Mouse (Mus musculus) midbrain, embryonic 15.5 days (tissue): ENCODE data around the gene Pdilt. TPM values are rescaled to one million over a fixed set of nuclear protein-coding genes. Genes with fewer than 3 reads are reported as not detected.

ENCODE experiments used
- ATAC-seq: fragments of 200-750 bp; cut with Nextera tagmentation; replicated peaks from 2 replicates; pipeline ENCODE4 v1.8.0; 2017; ENCODE audit warnings: moderate TSS enrichment
- H3K27ac ChIP-seq: fragments of 300-500 bp; sonication (generic); 2 replicates; pipeline ENCODE4 v1.5.1; 2015; ENCODE audit warnings: mild to moderate bottlenecking, inconsistent platforms
- H3K27me3 ChIP-seq: fragments of 300-500 bp; sonication (generic); replicated peaks from 2 replicates; pipeline ENCODE4 v1.6.1; 2015; ENCODE audit warnings: inconsistent platforms
- H3K36me3 ChIP-seq: fragments of 300-500 bp; sonication (generic); replicated peaks from 2 replicates; pipeline ENCODE4 v1.6.1; 2015; ENCODE audit warnings: inconsistent platforms
- H3K4me1 ChIP-seq: fragments of 300-500 bp; sonication (generic); 2 replicates; pipeline ENCODE4 v1.6.1; 2015; ENCODE audit warnings: inconsistent platforms
- H3K4me2 ChIP-seq: fragments of 300-500 bp; sonication (generic); 2 replicates; pipeline ENCODE4 v1.6.1; 2015; ENCODE audit warnings: inconsistent platforms, mild to moderate bottlenecking, moderate library complexity
- H3K4me3 ChIP-seq: fragments of 300-500 bp; sonication (generic); 2 replicates; pipeline ENCODE4 v1.5.1; 2015; ENCODE audit warnings: mild to moderate bottlenecking, inconsistent platforms
- H3K9ac ChIP-seq: fragments of 300-500 bp; sonication (generic); 2 replicates; pipeline ENCODE4 v1.6.1; 2015; ENCODE audit warnings: mild to moderate bottlenecking, inconsistent platforms
- H3K9me3 ChIP-seq: fragments of 300-500 bp; sonication (generic); 2 replicates; pipeline ENCODE4 v1.6.1; 2016; ENCODE audit warnings: inconsistent platforms
- WGBS: fragments of 180-500 bp; shearing (Covaris S2); methylation state at CpG from one replicate; pipeline ENCODE4 v1.1.7; 2015; ENCODE audit warnings: mixed read lengths; 5-methylcytosine and 5-hydroxymethylcytosine counted together
- polyA plus RNA-seq: library from polyadenylated mRNA; unstranded; fragments of >200 nt; fragmentation: Nextera tagmentation; extraction: Ambion mirVana; gene quantifications from 2 replicates; pipeline ENCODE4 v1.2.1, GENCODE M21; 2015

The Pdilt gene
- polyA plus RNA-seq, 1 experiment from 2014 or later: not detected

DNA sequence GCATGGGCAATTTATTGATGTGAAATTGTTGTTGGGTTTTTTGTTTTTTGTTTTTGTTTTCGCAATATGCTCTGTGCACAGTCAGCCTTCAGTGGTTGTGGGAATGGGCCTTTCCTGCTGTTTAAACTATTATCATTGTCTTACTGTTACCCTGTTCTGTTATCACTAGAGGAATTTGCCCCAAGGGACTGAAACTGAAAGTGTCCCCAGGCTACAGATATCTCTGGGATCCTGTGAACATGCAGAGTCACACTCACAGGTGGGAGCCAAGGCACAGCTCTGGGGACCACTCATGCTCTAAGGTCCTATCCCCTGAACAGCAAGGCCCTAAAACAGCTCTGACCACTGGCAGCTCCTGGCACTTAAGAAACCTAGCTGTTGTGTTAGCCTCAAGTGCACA is 3.8 kb upstream of the Pdilt start:
- ATAC-seq: no peak
- H3K27ac ChIP-seq: no peak overlapping the region
- 95% methylated on average over 1 of the region's 1 CpGs for WGBS
- no peak overlapping the region for H3K9ac ChIP-seq
- H3K36me3 ChIP-seq: no peaks in the 10 kb centered on the region
- H3K4me3 ChIP-seq: no peak overlapping the region
- no peak overlapping the region for H3K4me2 ChIP-seq
- no peaks in the 10 kb centered on the region for H3K9me3 ChIP-seq
- no peaks in the 10 kb centered on the region for H3K27me3 ChIP-seq
- H3K4me1 ChIP-seq: peaks cover 4% of the 10 kb centered on the region; the same call in 1 of the 2 replicates

DNA sequence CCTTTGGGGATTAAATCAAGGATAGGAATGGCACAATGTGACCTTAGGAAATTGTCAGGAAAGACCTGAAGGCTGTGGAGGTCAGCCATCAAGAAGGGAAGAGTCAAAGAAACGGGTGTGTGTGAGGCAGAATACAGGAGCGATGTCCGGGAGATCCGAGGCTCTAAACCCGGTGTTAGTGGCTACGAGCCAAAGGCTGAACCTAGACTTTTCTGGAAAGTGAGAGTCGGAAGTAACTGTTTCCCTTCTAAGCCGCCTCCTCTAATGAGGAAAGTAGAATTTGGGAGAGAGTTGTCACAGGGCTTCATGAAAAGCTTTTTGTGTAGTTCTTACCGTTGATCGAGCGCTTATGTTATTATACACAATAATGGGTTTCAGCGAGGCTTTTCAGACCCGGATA is 3.2 kb upstream of the Pdilt start:
- H3K27me3 ChIP-seq: no peaks in the 10 kb centered on the region
- no peaks in the 10 kb centered on the region for H3K9me3 ChIP-seq
- H3K4me2 ChIP-seq: no peak overlapping the region
- no peak overlapping the region for H3K4me3 ChIP-seq
- no peaks in the 10 kb centered on the region for H3K36me3 ChIP-seq
- WGBS: 49% methylated on average over 13 of the region's 13 CpGs
- no peak overlapping the region for H3K27ac ChIP-seq
- no peak overlapping the region for H3K9ac ChIP-seq
- no peak for ATAC-seq
- peaks cover 4% of the 10 kb centered on the region; the same call in 1 of the 2 replicates for H3K4me1 ChIP-seq

DNA sequence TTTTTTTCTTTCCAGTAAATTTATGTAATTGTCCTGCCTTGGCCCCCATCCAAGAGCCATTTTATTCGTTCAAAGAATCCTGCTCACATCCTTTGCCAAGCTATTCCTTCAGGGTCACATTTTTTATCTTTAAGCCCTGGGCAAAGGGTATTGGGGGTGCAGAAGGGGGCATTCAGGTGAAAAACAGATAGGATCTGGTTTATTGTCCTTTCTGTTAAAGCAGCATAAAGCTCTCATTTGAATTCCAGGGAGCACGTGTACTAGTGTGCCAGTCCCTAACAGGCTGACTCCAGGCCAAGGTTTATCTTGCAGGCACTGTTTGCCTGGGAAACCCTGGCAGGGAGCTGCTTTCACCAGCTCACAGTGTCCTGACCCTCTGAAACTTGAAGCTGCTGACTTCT is 2.6 kb upstream of the Pdilt start:
- Histone ChIP-seq H3K4me3 (no peak overlapping the region), H3K9me3 (no peaks in the 10 kb centered on the region), H3K4me1 (peaks cover 4% of the 10 kb centered on the region; the same call in 1 of the 2 replicates), H3K27me3 (no peaks in the 10 kb centered on the region), H3K4me2 (no peak overlapping the region), H3K36me3 (no peaks in the 10 kb centered on the region), H3K27ac (no peak overlapping the region), H3K9ac (no peak overlapping the region)
- WGBS: 25% methylated on average over 2 of the region's 2 CpGs
- ATAC-seq: peak; percentile 17; the same call in 1 of the 2 replicates

DNA sequence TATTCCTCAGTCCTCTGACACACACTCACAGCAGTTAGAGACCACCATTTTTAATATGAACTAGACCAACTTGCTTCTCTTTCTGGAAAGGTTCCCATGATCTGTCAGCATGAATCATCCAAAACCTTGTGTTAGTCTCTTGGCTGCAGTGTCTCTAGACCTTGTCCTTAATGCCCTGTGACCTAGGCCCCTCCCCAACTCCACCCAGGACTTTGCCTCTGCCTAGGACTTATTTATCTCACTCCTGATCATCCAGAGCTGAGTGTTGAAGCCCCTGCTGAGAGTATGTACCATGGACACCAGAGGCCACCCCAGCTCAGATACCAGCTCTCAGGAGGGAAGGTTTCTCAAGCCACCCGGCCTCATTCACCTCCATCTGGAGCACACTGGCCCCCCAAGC is 904 bp downstream of the Pdilt start:
- WGBS: 69% methylated on average over 1 of the region's 1 CpGs
- no peak for ATAC-seq
- Histone ChIP-seq H3K9ac (no peak overlapping the region), H3K4me3 (no peak overlapping the region), H3K27ac (no peak overlapping the region), H3K27me3 (no peaks in the 10 kb centered on the region), H3K4me1 (peaks cover 4% of the 10 kb centered on the region; the same call in 1 of the 2 replicates), H3K9me3 (no peaks in the 10 kb centered on the region), H3K4me2 (no peak overlapping the region), H3K36me3 (no peaks in the 10 kb centered on the region)

DNA sequence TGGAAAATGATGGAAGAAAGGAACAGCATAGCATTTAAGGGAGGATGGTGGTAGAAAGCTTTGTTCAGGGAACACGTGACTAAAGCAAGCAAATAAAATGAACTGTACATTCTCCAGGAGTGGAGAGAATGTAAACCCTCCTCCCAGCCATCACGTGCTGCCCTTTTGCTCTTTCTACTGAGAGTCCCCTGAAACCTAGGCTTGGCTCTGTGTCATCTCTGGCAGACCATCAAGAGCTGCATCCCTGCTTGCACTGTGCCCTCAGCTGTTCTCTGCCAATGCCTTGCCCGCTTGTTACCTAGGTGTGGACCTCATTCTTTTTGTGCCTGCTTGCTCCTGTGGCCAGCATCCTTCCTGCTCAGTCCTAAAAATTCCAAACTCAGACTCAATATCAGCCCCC is 1.5 kb downstream of the Pdilt start:
- WGBS: 81% methylated on average over 3 of the region's 3 CpGs

DNA sequence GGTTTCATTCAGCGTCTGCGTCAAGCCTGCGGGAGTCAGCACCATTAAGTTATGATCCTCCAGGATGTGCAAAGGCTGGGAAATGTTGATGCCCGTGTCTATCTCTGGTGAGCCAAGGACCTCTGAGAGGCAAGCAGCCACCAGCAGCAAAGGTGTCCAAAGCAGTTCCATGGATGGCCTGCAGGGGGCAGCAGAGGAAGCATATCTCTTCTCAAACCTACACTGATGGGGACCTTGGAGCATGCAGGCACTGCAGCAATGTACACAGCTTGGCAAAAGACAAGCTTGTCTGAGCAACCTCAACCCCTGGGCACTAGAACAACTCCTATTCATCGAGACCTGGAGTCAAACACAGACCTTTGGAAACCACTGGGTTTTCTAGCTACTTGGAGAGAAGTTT is 3.6 kb downstream of the Pdilt start:
- WGBS: 56% methylated on average over 5 of the region's 5 CpGs
- H3K27ac ChIP-seq: no peak overlapping the region
- H3K4me2 ChIP-seq: no peak overlapping the region
- H3K9me3 ChIP-seq: no peaks in the 10 kb centered on the region
- 0 out of 2 replicates have a peak, but pooled peaks cover 4% of the 10 kb centered on the region for H3K27me3 ChIP-seq
- ATAC-seq: no peak
- H3K36me3 ChIP-seq: no peaks in the 10 kb centered on the region
- H3K4me1 ChIP-seq: no peaks in the 10 kb centered on the region
- H3K9ac ChIP-seq: no peak overlapping the region
- no peak overlapping the region for H3K4me3 ChIP-seq

More for the DNA sequence above, 1.5 kb downstream of the Pdilt start:
- no peaks in the 10 kb centered on the region for H3K9me3 ChIP-seq
- no peak overlapping the region for H3K9ac ChIP-seq
- H3K4me2 ChIP-seq: no peak overlapping the region
- no peak overlapping the region for H3K4me3 ChIP-seq
- no peaks in the 10 kb centered on the region for H3K27me3 ChIP-seq
- H3K27ac ChIP-seq: no peak overlapping the region
- H3K4me1 ChIP-seq: peaks cover 4% of the 10 kb centered on the region; the same call in 1 of the 2 replicates
- H3K36me3 ChIP-seq: no peaks in the 10 kb centered on the region
- no peak for ATAC-seq

DNA sequence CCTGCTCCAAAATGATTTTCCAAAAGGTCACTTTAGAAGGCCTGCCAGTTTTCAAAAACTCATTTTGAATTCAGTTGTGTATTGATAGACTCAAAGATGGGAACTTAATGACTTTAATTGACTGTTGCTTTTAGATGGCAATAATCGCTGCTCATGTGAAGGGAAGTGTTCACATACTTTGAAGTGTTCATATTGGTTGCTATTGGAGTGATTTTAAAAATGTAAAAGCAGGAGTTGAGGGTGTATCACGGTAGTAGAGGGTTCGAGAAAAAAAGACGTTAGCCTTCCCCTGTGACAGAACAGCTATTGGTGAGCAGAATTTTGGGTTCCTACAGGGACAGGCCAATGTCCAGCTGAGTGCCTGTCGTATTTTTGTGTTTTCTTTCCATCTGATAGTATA is 4.1 kb downstream of the Pdilt start, which contains the start of gene Acsm5:
Gene Acsm5, plus strand, starts transcription at position 301 of the 400 bp plus-strand sequence.
- ATAC-seq: no peak

DNA sequence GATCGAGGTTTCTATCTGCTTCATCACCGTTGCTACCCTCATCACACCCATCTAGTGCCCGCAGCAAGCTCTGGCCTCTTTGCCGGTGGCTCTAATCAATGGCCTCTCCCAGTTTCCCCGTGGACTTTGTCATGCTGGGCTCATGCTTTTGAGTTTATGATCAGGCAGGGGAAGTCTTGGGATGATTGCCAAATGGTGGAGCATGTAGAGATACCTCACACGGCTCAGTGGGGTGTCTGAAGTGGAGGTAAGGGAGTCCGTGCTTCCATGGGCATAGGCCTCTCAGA is 7.1 kb downstream of the Pdilt start:
- Histone ChIP-seq H3K9me3 (no peaks in the 10 kb centered on the region), H3K4me2 (no peak overlapping the region), H3K4me3 (no peak overlapping the region), H3K27ac (no peak overlapping the region), H3K4me1 (no peaks in the 10 kb centered on the region), H3K27me3 (0 out of 2 replicates have a peak, but pooled peaks cover 4% of the 10 kb centered on the region), H3K36me3 (no peaks in the 10 kb centered on the region), H3K9ac (no peak overlapping the region)
- WGBS: 85% methylated on average over 7 of the region's 7 CpGs
- ATAC-seq: no peak

More for the DNA sequence above, 4.1 kb downstream of the Pdilt start, which contains the start of gene Acsm5:
- H3K9me3 ChIP-seq: no peaks in the 10 kb centered on the region
- H3K4me1 ChIP-seq: no peaks in the 10 kb centered on the region
- H3K9ac ChIP-seq: no peak within 1 kb of the TSS
- no peak within 1 kb of the TSS for H3K4me3 ChIP-seq
- H3K27me3 ChIP-seq: 0 out of 2 replicates have a peak, but pooled peaks cover 4% of the 10 kb centered on the region
- H3K27ac ChIP-seq: no peak within 1 kb of the TSS
- no peaks in the 10 kb centered on the region for H3K36me3 ChIP-seq
- WGBS: 65% methylated on average over 5 of the region's 5 CpGs
- no peak within 1 kb of the TSS for H3K4me2 ChIP-seq

DNA sequence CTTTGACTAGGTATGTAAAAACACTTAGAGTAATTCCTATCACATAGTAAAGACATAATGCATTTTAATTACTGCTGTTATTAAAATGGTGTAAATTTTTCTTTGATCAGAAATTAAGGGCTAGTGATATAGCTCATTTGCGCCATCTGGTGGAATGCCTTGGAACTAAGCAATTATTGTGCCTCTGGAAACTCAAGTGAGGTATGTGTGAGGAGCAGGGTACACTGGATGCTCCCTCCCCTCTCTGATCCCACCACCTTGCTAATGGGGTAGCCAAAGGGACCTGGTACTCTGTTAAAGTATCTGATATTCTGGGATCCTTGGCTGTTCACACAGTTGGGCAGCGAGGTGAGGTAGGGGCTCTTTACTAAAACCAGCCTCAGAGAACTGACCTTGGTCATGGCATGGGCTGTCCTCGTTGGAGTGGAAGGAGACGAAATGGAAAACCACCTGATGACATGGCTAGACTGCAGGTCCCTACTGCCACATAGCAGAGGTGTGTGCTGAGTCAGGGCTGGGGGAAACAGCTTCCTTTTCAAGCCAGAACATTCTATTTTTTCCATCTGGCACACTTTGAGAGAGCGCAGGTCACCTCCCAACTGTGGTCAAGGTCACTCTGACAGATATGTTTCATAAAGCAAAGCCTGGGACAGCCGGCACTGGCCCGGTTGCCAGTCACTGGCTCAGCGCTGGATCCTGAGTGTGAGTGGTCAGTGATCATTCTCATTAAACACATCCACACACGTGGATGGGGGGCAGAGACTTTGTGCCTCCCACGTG is 7.6 kb downstream of the Pdilt start:
- WGBS: 69% methylated on average over 10 of the region's 10 CpGs
- ATAC-seq: 0 out of 2 replicates have a peak, but pooled peaks have one; percentile 33
- Histone ChIP-seq H3K4me3 (no peak overlapping the region), H3K9me3 (no peaks in the 10 kb centered on the region), H3K36me3 (no peaks in the 10 kb centered on the region), H3K9ac (no peak overlapping the region), H3K27me3 (0 out of 2 replicates have a peak, but pooled peaks cover 4% of the 10 kb centered on the region), H3K27ac (no peak overlapping the region), H3K4me2 (no peak overlapping the region), H3K4me1 (no peaks in the 10 kb centered on the region)

DNA sequence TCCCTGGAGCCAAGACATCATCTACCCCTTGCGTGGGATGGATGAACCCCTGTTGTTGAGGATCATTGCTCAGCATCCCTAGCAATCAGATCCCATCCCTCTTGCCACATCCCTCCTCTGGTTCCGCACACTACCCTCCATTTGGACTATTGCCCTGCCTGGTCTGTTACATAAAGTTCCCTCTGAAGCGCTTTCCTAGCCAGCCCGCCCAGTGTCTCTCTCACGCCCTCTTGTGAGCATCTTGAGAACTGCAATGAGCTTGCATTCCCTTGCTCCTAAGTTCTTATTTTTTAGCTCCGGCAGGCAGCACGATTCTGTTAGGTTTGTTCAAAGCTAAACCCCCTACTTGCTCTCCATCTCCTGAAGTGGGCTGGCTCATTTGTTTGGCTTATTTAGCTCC is 10.2 kb downstream of the Pdilt start:
- Histone ChIP-seq H3K27me3 (0 out of 2 replicates have a peak, but pooled peaks cover 4% of the 10 kb centered on the region), H3K9me3 (no peaks in the 10 kb centered on the region), H3K4me2 (no peak overlapping the region), H3K27ac (no peak overlapping the region), H3K9ac (no peak overlapping the region), H3K4me1 (no peaks in the 10 kb centered on the region), H3K4me3 (no peak overlapping the region), H3K36me3 (no peaks in the 10 kb centered on the region)
- no peak for ATAC-seq
- WGBS: 26% methylated on average over 7 of the region's 7 CpGs

DNA sequence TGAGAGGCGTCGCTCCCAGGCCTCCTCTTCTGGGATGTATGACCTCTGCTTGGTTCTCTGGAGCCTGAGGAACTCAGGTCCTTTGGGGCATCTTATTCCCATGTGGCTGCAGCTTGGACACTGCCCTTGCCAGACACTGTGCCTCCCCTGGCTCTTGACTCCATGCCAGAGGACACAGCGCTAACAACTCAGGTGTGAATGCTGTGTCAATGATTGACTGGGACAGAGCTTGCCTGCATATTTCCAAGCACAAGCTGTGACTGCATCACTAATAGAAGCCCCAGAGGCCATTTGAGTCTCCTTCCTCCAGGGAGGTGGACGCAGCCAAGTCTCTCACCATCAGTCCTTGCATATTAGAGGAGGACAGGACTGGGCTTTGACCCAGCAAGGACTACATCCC is 12.1 kb downstream of the Pdilt start:
- Histone ChIP-seq H3K4me1 (no peaks in the 10 kb centered on the region), H3K4me2 (no peak overlapping the region), H3K9me3 (no peaks in the 10 kb centered on the region), H3K36me3 (no peaks in the 10 kb centered on the region), H3K4me3 (no peak overlapping the region), H3K27ac (no peak overlapping the region), H3K9ac (no peak overlapping the region), H3K27me3 (0 out of 2 replicates have a peak, but pooled peaks cover under 1% of the 10 kb centered on the region)
- no peak for ATAC-seq
- WGBS: 88% methylated on average over 4 of the region's 4 CpGs

DNA sequence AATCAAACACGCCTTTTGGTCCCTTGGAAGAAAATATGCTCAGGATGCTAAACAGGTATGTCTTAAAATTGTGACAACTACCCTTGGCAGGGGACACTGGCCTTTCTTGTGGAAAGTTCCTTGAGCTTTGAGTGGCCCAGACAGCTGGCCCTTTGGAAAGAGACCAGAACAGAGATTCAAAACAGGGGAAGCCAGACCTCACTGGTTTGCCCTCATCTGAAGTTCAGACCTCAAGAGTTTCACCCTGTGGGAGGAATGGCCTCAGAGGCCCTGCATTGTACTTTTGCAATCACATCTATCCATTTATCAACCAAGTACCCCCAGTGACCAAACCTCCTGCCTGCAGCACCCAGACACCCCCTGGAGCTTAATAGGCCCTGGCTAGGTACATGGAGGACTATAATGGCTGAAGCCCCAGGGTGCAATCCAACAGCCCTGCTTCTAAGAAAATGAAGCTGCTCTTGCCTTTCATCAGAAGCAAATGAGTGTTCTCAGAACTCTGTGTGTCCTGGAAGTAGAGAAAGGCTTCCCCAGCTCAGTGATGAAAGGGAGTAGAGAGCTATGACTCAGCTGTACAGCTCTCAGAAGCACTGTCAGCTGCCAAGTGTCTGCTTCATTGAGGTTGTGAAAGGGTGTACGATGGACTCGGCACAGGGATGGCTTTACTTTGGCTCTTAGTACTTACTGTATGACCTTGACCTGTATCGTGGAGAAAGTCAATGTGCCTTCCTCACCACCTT is 33.1 kb downstream of the Pdilt start:
- no peaks in the 10 kb centered on the region for H3K4me1 ChIP-seq
- no peaks in the 10 kb centered on the region for H3K36me3 ChIP-seq
- H3K9me3 ChIP-seq: no peaks in the 10 kb centered on the region
- 87% methylated on average over 4 of the region's 4 CpGs for WGBS
- H3K9ac ChIP-seq: no peak overlapping the region
- no peak for ATAC-seq
- H3K4me3 ChIP-seq: no peak overlapping the region
- no peak overlapping the region for H3K27ac ChIP-seq
- H3K4me2 ChIP-seq: no peak overlapping the region
- no peaks in the 10 kb centered on the region for H3K27me3 ChIP-seq
